Mouse (Mus musculus) T-helper 1 cell (primary cell): Measurements from ENCODE around the gene Wnt11.

Source experiments
- in situ Hi-C: fragments of 300-600 bp; cut with MboI, MseI; formaldehyde crosslinking; loops from one replicate; pipeline ENCODE4 v1.15.1; 2025; ENCODE audit warnings: high pct_unique_total_duplicates

Wnt11 gene

DNA sequence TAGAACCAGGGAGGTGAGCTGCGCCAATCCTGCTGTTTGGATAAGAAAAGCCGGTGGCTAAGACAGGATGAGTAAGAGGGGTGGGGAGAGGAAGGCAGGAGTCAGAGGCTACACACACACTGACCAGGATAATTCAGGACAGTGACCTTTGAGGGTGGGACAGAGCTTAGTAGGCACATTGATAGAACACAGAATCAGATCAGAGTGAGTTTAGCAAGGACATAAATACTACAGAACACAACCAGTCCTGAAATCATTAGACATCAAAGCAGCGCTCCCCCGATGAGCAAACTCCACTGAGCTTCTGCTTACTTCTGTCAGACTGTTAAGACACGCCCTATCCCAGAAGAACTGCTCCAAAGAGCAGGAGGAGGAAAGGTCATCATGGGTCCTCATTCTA is 69.0 kb downstream of the Wnt11 start:
- in situ Hi-C loops: no loop called here
